Mouse (Mus musculus): ENCODE measurements around the gene Rassf10.
"Not testable (repeated sequence)": the region's sequence is repeated elsewhere in the genome, so short reads cannot be mapped to it uniquely, and the experiment has no call there.

Gene Rassf10

GRCm38 (mm10) chr7:112953777-112954291 is at the start of gene Rassf10:
Gene Rassf10 (plus strand): TSS chr7:112953962.
- in situ Hi-C loops (cut with MboI, MseI): no loop called here

DNA sequence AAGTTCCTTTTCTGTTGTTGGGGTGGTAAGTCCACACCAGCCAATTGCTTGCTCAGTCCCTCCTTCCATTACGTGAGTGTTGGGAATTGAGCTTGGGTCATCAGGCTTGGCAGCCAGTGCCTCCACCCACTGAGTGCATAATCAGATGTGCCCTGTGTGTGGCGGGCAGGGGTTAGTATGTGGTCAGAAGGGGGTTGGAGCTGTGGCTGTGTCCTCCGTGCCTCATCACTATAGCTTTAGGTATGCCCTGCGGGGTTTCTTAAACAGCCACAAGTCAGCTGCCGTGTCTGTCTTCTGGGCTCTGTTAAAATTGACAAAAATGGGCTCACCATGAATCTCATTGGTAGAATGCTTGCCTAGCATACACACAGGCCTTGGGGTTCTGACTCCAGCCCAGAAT is 46.9 kb upstream of the Rassf10 start:
- in situ Hi-C loops (cut with MboI, MseI): no loop called here

GRCm38 (mm10) chr7:112907468-112907867 is 46.3 kb upstream of the Rassf10 start:
- in situ Hi-C loops (cut with MboI, MseI): no loop called here

DNA sequence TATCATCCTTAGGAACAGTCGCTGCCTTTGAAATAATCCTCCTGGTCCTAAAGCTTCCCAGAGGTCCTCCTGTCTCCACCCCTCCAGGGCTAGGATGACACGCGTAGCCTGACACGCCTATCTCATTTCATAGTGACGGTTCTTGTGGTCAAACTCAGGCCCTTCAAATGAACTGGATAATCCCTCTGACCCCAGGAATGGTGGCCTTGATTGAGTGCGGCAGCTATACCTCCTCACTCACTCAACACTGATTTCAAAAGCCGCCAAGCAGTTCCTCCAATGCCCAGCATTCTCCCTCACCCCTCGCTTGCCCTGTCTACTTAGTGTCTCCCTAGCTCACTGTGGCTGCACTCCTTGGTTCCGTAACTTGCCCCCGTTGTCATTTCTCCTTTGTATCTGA is 44.6 kb upstream of the Rassf10 start:
- in situ Hi-C loops (cut with MboI, MseI): no loop called here

DNA sequence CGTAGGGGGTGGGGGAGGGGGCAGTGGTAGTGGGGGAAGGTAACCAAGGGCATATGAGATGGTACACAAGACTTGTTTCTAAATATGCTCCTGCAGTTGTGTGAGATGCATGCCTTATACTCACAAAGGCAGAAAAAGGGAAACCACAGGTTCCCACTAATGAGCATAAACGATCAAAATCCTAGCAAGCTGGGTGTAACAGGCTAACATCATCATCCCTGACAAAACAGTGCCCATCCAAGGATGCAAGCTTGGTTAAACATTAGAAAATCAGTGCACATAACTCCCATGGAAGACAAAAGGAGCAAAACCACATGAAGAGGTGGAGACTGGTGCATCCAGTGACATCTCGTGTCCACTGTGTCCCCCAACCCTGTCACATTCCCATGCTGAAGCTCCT is 40.8 kb upstream of the Rassf10 start:
- in situ Hi-C loops (cut with MboI, MseI): loop anchor here in 1 of 2 experiments (10.0 kb wide), 1 partner anchor 332 kb away; no protein-coding TSS in a partner anchor

DNA sequence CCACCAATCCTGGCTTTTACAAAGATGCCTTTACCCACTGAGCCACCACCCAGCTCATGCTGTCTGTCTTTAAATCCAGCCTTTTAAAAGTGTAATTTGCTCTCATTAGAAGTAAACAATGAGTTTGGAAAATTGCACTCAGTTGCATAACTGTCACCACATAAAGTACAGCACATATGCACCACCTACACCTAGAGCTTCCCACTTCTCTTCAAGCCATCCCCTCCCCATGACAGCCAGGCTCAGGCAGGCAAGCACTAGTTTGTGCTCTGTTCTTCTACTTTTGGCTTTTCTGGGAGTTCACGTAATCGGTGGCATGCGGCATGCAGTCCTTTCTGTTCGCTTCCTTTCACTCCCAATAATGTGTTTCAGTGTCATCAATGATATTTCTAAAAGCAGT is 38.2 kb upstream of the Rassf10 start:
- in situ Hi-C loops (cut with MboI, MseI): loop anchor here in 1 of 2 experiments (10.0 kb wide), 1 partner anchor 329 kb away; no protein-coding TSS in a partner anchor

DNA sequence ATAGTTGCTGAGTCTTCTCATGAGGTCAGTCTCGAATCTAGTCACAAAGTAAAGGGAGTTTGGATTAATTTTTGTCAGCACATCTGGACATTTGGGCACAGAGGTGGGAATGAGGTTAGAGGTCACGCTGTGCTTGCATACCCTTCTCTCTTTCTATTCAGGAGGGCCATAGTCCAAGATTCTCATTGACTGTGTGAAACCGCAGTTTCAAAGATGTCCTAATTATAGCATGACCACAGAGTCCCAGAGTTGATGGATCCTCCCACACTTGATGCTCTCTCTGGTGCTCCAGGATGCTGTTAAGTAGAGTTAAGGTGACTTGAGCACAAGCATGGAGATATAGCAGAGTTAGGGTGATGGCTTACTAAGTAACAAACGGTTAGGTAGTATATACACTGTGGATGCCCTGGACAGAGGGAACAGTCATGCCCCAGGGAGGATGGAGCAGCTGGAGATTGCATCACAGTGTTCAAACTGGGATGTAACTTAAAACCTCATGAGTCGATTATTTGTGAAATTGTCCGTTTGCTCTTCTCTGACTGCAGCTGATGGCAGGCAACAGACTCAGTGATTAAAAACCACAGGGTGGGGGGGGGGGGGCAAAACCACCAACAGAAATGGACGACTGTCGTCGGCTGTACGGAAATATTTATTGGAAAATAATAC is 36.0 kb upstream of the Rassf10 start:
- in situ Hi-C loops (cut with MboI, MseI): loop anchor here in 1 of 2 experiments (10.0 kb wide), 1 partner anchor 327 kb away; no protein-coding TSS in a partner anchor

DNA sequence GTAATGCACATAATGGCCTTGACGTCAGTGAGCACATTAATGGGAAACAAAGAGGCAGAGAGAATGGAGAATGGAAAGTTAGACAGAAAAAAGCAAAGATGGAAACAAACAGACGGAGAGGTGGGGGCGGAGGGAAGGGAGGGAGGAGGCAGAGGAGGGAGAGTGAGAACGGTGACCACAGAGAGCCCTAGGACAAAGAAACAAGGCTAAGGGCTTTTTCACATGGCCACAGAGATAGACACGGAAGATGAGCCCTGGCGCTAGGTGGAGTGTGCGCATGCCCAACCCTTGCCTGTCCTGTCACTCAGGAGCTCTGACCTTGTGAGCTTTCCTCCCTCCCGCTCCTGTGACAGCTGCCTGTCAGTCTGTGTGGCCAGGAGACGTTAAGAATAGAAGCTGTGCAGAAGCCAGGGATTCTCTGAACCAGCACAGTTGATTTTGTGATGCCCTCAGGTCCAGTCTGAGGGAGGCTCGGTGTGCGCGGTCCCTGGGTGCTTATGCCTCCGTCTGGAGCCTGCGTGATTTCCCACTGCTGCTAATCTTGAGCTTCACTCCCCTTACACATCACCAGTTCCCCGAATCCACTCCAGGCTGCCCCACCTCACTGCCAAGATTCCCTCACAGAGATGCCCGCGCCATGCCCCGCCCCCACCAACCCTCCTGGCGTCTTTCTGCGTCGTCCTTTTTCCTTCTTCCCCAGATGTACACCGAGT is 35.3 kb upstream of the Rassf10 start:
- in situ Hi-C loops (cut with MboI, MseI): loop anchor here in 1 of 2 experiments (10.0 kb wide), 1 partner anchor 326 kb away; no protein-coding TSS in a partner anchor

DNA sequence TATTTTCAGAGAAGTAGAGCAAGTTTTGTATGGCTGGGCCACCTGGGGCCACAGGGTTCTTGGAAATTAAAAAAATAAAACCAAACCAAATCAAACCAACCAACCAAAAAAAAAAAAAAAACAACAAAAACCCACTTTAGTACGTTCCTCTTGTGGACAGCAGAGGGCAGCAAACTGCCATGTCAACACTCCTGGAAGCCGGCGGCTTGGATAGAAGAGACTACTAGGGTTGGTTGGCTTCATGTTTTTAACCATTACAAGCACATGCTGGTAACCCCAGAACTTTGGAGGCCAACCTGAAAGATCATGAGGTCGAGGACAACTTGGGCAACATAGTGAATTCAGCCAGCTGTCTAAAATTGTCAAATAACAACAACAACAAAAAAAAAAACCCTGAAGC is 33.9 kb upstream of the Rassf10 start:
- in situ Hi-C loops (cut with MboI, MseI): loop anchor here in 1 of 2 experiments (10.0 kb wide), 1 partner anchor 325 kb away; no protein-coding TSS in a partner anchor

DNA sequence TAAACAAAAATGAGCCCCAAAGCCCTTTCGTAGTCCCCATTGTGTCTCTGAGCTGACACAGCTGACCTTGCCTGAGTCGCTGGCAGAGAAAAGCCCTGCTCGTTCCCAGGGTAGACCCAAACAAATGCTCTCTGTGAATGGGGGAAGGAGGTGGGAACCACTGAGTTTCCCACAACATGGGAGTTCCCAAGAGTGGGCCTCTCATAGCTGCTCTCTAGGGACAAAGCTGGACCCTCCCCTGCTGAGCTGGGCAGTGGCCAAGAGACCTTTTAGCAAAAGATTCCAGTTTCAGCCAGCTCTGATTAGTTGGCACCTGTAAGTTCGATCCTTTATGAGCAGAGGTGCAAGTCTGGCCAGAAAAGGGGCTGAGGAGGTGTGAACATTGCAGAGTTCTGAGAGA is 31.0 kb upstream of the Rassf10 start:
- in situ Hi-C loops (cut with MboI, MseI): no loop called here

DNA sequence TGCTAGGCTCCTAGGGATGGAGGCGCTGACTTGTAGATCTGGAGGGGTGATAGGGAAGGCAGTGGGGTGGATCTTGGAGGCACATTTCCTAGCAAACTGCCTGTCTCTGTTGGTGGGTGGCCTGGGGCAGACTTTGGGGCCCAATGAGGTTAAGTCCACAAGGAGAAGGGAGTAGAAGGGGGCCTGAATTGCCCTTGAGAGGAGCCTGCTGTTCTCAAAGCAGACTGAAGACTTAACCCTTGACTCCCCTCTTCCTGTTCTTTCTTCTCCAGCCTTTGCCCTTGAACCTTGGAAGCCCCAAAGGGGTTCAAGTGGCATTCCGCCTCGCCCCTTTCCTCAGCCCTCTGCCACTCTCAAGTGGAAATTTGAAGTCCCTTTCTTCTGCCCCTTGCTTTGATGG is 30.1 kb upstream of the Rassf10 start:
- in situ Hi-C loops (cut with MboI, MseI): no loop called here

- in situ Hi-C loops (cut with MboI, MseI): loop anchor here in 1 of 2 experiments (5.0 kb wide), 1 partner anchor 187 kb away; no protein-coding TSS in a partner anchor
Observed at GRCm38 (mm10) chr7:112930669-112931068, 23.1 kb upstream of the Rassf10 start.

DNA sequence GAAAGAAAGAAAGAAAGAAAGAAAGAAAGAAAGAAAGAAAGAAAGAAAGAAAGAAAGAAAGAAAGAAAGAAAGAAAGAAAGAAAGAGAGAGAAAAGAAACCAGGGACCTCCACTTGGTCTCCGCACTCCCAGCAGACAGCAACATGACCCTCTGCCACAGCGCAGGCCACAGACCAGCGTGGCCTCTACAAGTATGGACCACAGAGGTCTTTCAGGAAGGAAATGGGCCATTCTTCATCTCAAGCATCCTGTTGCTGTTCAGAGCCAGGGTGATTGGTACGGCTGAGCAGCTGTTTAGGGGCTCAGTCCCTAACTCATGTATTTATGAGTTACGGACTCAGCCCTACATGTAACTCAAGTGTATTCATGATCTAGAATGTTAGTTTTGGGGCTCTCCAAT is 17.9 kb upstream of the Rassf10 start:
- in situ Hi-C loops (cut with MboI, MseI): not testable (repeated sequence)

DNA sequence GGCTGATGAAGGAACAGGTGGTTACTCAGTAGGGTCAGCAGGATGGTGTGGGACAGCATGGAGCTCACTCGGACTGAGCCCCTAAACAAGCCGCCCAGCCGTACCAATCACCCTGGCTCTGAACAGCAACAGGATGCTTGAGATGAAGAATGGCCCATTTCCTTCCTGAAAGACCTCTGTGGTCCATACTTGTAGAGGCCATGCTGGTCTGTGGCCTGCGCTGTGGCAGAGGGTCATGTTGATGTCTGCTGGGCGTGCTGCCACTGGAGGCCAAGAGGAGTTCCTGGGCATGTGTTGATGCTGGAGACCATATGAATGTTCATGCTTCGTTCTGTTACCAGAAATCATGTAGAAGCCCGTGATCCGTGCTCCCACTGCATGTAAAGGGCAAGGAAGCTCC is 16.7 kb upstream of the Rassf10 start:
- in situ Hi-C loops (cut with MboI, MseI): no loop called here

GRCm38 (mm10) chr7:112938959-112939358 is 14.8 kb upstream of the Rassf10 start:
- in situ Hi-C loops (cut with MboI, MseI): no loop called here

DNA sequence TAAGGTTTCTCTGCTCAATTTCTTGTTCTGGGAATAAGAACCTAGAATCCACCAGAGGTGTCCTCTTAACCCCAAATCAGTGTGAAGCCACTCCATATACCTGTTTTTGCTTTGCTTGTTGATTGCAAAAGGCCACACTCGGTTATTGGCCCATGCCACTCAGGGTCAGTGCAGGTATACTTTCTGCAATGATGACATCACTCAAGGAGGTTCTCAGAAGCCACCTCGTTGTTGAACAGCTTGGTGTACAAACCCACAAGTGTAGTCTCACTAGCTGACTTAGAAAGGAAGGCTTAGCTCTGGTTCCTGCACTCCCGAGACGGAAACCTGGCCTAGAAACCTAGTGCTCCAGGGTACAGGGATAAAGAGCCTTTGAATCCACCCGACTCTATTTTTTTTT is 11.2 kb upstream of the Rassf10 start:
- in situ Hi-C loops (cut with MboI, MseI): no loop called here

- in situ Hi-C loops (cut with MboI, MseI): no loop called here
Observed at GRCm38 (mm10) chr7:112943056-112943455, 10.7 kb upstream of the Rassf10 start.

DNA sequence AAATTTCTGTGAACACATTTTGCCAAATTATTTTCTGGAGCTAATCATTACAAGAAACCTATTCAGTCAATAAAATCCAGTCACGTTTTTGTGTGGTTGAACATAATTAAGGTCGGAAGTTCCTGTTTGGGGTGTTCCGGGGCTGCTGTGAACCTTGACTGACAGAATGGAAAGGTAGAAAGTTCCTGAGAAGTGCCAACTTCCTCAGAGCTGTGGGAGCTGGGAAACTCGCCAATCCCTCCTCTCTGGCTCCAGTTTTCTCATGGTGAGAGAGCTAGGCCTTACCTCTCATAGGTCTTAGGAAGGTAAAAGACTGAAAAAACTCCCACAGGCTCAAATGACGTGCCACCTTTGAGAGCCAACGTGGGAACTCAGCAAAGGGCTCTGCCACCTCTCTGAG is 7.1 kb upstream of the Rassf10 start:
- in situ Hi-C loops (cut with MboI, MseI): no loop called here

DNA sequence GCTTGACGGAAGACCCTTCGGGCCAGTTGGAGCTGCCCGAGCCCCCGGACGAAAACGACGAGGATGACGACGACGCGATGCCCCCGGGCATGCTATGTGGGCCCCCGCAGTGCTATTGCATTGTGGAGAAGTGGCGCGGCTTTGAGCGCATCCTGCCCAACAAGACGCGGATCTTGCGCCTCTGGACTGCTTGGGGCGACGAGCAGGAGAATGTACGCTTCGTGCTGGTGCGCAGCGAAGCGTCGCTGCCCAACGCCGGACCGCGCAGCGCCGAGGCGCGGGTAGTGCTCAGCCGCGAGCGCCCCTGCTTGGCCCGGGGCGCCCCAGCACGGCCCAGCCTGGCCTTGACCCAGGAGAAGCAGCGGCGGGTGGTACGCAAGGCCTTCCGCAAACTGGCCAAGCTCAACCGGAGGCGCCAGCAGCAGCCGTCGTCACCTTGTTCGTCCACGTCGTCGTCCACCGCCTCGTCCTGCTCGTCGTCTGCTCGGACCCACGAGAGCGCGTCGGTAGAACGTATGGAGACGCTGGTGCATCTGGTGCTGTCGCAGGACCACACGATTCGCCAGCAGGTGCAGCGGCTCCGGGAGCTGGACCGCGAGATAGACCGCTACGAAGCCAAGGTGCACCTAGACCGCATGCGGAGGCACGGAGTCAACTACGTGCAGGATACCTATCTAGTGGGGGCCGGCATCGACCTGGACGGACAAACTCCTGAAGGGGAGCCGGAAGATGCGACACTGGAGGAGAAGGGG is 765 bp downstream of the Rassf10 start:
- in situ Hi-C loops (cut with MboI, MseI): no loop called here

- in situ Hi-C loops (cut with MboI, MseI): no loop called here
Observed at GRCm38 (mm10) chr7:112955103-112955827, 1.5 kb downstream of the Rassf10 start.

GRCm38 (mm10) chr7:112955955-112956354 is 2.2 kb downstream of the Rassf10 start:
- in situ Hi-C loops (cut with MboI, MseI): no loop called here

Measured in T-helper 17 cell (primary cell).